Comparison of ENCODE assay signal across 26 mouse cellular contexts in genomic region chr12:76574815-76575214, GRCm38 (mm10). TPM values are rescaled to one million over a fixed set of nuclear protein-coding genes. Genes with fewer than 3 reads are reported as not detected.
DNase-seq lines count a peak whose midpoint lies in the region; ATAC-seq lines count a peak whose summit lies in the region.
"Had no signal": no experiment of that assay in that cellular context is flagged by ENCODE, and none has a peak within 500 bp of the region (broad histone marks: within the 10 kb centered on the region; RNA-seq: fewer than 3 reads in every experiment).

No protein-coding gene starts in this region.

- 88% methylated on average over 6 of the region's 6 CpGs for WGBS in forebrain, embryonic 11.5 days

- peak; percentile 50 for DNase-seq in left cerebral cortex, postnatal 4 days
- no peak for DNase-seq in left cerebral cortex, adult 18-20 months (ENCODE audit: low spot score in 2 of 2)
- DNase-seq in cerebellum, adult 18-20 months, result peak; percentile 90
- peak; percentile 88 to 90 for DNase-seq in cerebellum, postnatal 10 days
- no peak for DNase-seq in T-cell, adult 2 months (ENCODE audit: low spot score)
- DNase-seq in urinary bladder, postnatal 14 days (ENCODE audit: low spot score), result no peak
- no peak for DNase-seq in forebrain, embryonic 11.5 days (ENCODE audit: low spot score)
- DNase-seq: adrenal gland, postnatal 25 days; gastrocnemius, postnatal 14 days; heart, postnatal 36 days; kidney, postnatal 4 days; layer of hippocampus, postnatal 36 days; liver; lung, embryonic 14.5 days; lung, postnatal 14 days; spleen, adult 18-20 months; thymus, adult 2 months; thymus, postnatal 36 days had no signal

- H3K9ac ChIP-seq in forebrain, embryonic 11.5 days (ENCODE audit: low read length), result no peak overlapping the region
- H3K9ac ChIP-seq: heart, embryonic 15.5 days; hindbrain, embryonic 14.5 days; liver, embryonic 15.5 days; lung, embryonic 14.5 days had no signal

- ATAC-seq in forebrain, embryonic 11.5 days (replicated peaks; ENCODE audit: low FRiP score), result no peak
- ATAC-seq: CD4-positive, CD25-positive, alpha-beta regulatory T cell, adult 4 months; forebrain, embryonic 14.5 days; intestine, postnatal 0 days; midbrain, embryonic 16.5 days had no signal

- no peaks in the 10 kb centered on the region for H3K9me3 ChIP-seq in forebrain, embryonic 11.5 days (ENCODE audit: control insufficient read depth, low read length)
- H3K9me3 ChIP-seq: heart, embryonic 10.5 days; heart, embryonic 15.5 days; liver, embryonic 15.5 days had no signal

- H3K4me2 ChIP-seq in forebrain, embryonic 11.5 days (ENCODE audit: low read depth, low read length, severe bottlenecking), result no peak overlapping the region
- H3K4me2 ChIP-seq: heart, embryonic 15.5 days; hindbrain, embryonic 14.5 days; liver, embryonic 15.5 days; lung, embryonic 14.5 days had no signal

- H3K27ac ChIP-seq in forebrain, embryonic 11.5 days (ENCODE audit: low read depth, low read length), result no peak overlapping the region
- H3K27ac ChIP-seq: heart, embryonic 10.5 days; heart, embryonic 15.5 days; hindbrain, embryonic 14.5 days; liver, embryonic 15.5 days had no signal

- H3K36me3 ChIP-seq in forebrain, embryonic 11.5 days (ENCODE audit: control insufficient read depth, insufficient read depth, low read length), result no peaks in the 10 kb centered on the region

- no peak overlapping the region for H3K4me3 ChIP-seq in forebrain, embryonic 11.5 days (ENCODE audit: low read depth, low read length)
- H3K4me3 ChIP-seq: heart, embryonic 10.5 days; heart, embryonic 15.5 days; liver, embryonic 15.5 days had no signal

- no peaks in the 10 kb centered on the region for H3K27me3 ChIP-seq in forebrain, embryonic 11.5 days (ENCODE audit: control insufficient read depth, insufficient read depth, low read length)
- H3K27me3 ChIP-seq: heart, embryonic 15.5 days had no signal

- H3K4me1 ChIP-seq in forebrain, embryonic 11.5 days (replicated peaks; ENCODE audit: control insufficient read depth, insufficient read depth, low read length), result no peaks in the 10 kb centered on the region

- intact Hi-C loops in left cerebral cortex, postnatal 4 days (cut with DNase I), result no loop called here

RNA-seq across cellular contexts. Expression of gene Plekhg3, which starts 44.1 kb away (rescaled TPM):
- 1 to 10 TPM; 3.0 to 3.3 TPM for total RNA-seq in left cerebral cortex, postnatal 4 days (2021)
- total RNA-seq in left cerebral cortex, adult 18-20 months (2021), result 10 to 100 TPM; 12.6 to 14.5 TPM
- 1.0 and 1.3 TPM in 2 replicates for polyA plus RNA-seq in forebrain, embryonic 11.5 days (2014; fragmentation: Nextera tagmentation; extraction: Ambion mirVana)

Comparison
In these comparisons a context has a peak if more than half of its experiments do, and no peak if none do; other contexts are left out.
1. DNase-seq: peak in left cerebral cortex, postnatal 4 days (single experiment), cerebellum, adult 18-20 months (2 of 2) and cerebellum, postnatal 10 days (2 of 2); none in left cerebral cortex, adult 18-20 months (0 of 2), T-cell, adult 2 months (single experiment), urinary bladder, postnatal 14 days (single experiment) and forebrain, embryonic 11.5 days (single experiment).